Mouse (Mus musculus) stomach, embryonic 16.5 days (tissue): Measurements from ENCODE around the gene Nhlrc3. TPM values are rescaled to one million over a fixed set of nuclear protein-coding genes. Genes with fewer than 3 reads are reported as not detected.

ENCODE experiments used
- ATAC-seq: fragments of 200-750 bp; cut with Nextera tagmentation; 2 replicates; pipeline ENCODE4 v1.8.0; 2017; ENCODE audit warnings: moderate number of reproducible peaks, moderate TSS enrichment; ENCODE audit not compliant: insufficient read depth, low FRiP score
- H3K27ac ChIP-seq: fragments of 300-500 bp; sonication (generic); 2 replicates; pipeline ENCODE4 v1.5.1; 2014; ENCODE audit warnings: low read length
- H3K27me3 ChIP-seq: fragments of 300-500 bp; sonication (generic); 2 replicates; pipeline ENCODE4 v1.6.1; 2014; ENCODE audit warnings: low read length, control low read depth, mixed read lengths; ENCODE audit not compliant: control insufficient read depth, insufficient read depth
- H3K36me3 ChIP-seq: fragments of 300-500 bp; sonication (generic); 2 replicates; pipeline ENCODE4 v1.6.1; 2014; ENCODE audit warnings: low read length; ENCODE audit not compliant: control insufficient read depth, insufficient read depth
- H3K4me1 ChIP-seq: fragments of 300-500 bp; sonication (generic); 2 replicates; pipeline ENCODE4 v1.6.1; 2014; ENCODE audit warnings: low read length, control low read depth, mixed read lengths; ENCODE audit not compliant: control insufficient read depth, insufficient read depth
- H3K4me2 ChIP-seq: fragments of 300-500 bp; sonication (generic); 2 replicates; pipeline ENCODE4 v1.6.1; 2014; ENCODE audit warnings: low read depth, low read length, mixed read lengths
- H3K4me3 ChIP-seq: fragments of 300-500 bp; sonication (generic); replicated peaks from 2 replicates; pipeline ENCODE4 v1.5.1; 2014; ENCODE audit warnings: mild to moderate bottlenecking, low read length
- H3K9ac ChIP-seq: fragments of 300-500 bp; sonication (generic); 2 replicates; pipeline ENCODE4 v1.6.1; 2014; ENCODE audit warnings: low read length
- H3K9me3 ChIP-seq: fragments of 300-500 bp; sonication (generic); replicated peaks from 2 replicates; pipeline ENCODE4 v1.6.1; 2016; ENCODE audit warnings: low read length, control low read depth; ENCODE audit not compliant: control insufficient read depth
- WGBS: fragments of 180-500 bp; shearing (Covaris S2); extraction: QIAGEN DNeasy Blood & Tissue Kit; methylation state at CpG from one replicate; pipeline ENCODE4 v1.1.7; 2014; 5-methylcytosine and 5-hydroxymethylcytosine counted together
- polyA plus RNA-seq: library from polyadenylated mRNA; unstranded; fragments of >200 nt; fragmentation: Nextera tagmentation; extraction: Ambion mirVana; gene quantifications from 2 replicates; pipeline ENCODE4 v1.2.1, GENCODE M21; 2015

Nhlrc3 gene
- polyA plus RNA-seq, 1 experiment from 2014 or later = 11.8 TPM

DNA sequence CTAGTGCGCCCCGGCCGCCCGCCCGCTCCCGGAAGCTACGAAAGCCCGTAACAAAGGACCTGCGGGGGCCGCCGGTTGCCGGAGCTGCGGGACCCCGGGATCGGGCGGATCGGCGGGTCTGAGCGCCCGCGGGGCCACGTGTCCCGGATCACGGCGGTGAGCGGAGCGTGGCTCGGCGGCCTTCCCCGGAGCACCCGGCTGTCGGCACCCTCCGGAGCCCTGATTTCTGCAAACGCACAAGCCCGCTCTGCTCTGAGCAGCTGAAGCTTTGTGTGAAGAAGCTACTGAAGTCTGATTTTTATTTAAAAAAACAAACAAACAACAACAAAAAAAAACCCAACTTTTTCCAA is 608 bp upstream of the Nhlrc3 start:
- Histone ChIP-seq H3K9me3 (no peaks in the 10 kb centered on the region), H3K27me3 (no peaks in the 10 kb centered on the region), H3K4me2 (peak overlapping the region; percentile 78), H3K27ac (peak overlapping the region; percentile 56), H3K9ac (peak overlapping the region; percentile 87), H3K4me3 (peak overlapping the region; percentile 74), H3K4me1 (peaks cover 18% of the 10 kb centered on the region), H3K36me3 (no peaks in the 10 kb centered on the region; the same call in 1 of the 2 replicates)
- peak; percentile 39; the same call in 1 of the 2 replicates for ATAC-seq
- under 1% methylated on average over 35 of the region's 35 CpGs for WGBS

DNA sequence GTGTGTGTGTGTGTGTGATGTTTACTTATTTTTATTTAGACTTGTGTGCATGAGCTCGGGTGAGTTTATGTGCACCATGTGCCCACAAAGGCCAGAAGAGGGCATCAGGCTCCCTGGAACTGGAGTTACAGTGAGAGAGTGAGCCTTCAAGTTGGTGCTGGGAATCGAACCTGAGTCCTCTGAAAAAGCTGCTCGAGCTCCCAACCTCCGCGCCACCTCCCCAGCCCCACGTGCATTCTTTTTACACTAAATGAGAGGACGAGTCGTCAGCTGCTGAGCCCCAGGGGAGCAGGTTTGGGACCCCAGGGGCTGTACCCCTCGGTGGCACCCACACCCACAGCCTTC is 459 bp downstream of the Nhlrc3 start:
- no peaks in the 10 kb centered on the region for H3K9me3 ChIP-seq
- H3K36me3 ChIP-seq = peaks cover 2% of the 10 kb centered on the region; the same call in 1 of the 2 replicates
- peak overlapping the region; percentile 90 for H3K9ac ChIP-seq
- no peak for ATAC-seq
- WGBS = 1% methylated on average over 9 of the region's 9 CpGs
- H3K27ac ChIP-seq = peak overlapping the region; percentile 88
- H3K27me3 ChIP-seq = no peaks in the 10 kb centered on the region
- peak overlapping the region; percentile 70 for H3K4me2 ChIP-seq
- peak overlapping the region; percentile 74 for H3K4me3 ChIP-seq
- H3K4me1 ChIP-seq = peaks cover 18% of the 10 kb centered on the region

DNA sequence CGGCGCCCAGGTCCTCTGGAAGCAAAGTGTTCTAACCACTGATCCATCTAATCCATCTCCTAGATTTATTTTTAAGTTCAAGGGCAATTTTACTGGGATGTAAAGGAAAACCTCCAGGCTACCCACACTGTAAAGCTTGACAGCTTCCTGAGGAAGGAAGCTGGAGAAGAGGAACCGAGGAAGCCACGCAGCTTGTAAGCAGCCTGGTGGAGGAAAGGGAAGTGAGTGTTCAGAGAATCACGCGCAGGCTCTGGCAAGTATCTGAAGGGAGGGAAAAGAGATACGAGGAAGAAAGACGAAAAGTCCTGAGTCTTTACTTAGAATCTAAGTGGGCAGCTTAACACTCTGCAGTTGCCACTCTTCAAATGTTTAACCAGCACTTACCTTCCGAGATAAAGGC is 3.0 kb downstream of the Nhlrc3 start:
- Histone ChIP-seq H3K27me3 (no peaks in the 10 kb centered on the region), H3K27ac (no peak overlapping the region), H3K4me2 (no peak overlapping the region), H3K4me3 (no peak overlapping the region), H3K4me1 (peaks cover 5% of the 10 kb centered on the region), H3K9ac (no peak overlapping the region), H3K9me3 (no peaks in the 10 kb centered on the region), H3K36me3 (peaks cover 2% of the 10 kb centered on the region; the same call in 1 of the 2 replicates)
- WGBS = 75% methylated on average over 9 of the region's 9 CpGs
- ATAC-seq = no peak

DNA sequence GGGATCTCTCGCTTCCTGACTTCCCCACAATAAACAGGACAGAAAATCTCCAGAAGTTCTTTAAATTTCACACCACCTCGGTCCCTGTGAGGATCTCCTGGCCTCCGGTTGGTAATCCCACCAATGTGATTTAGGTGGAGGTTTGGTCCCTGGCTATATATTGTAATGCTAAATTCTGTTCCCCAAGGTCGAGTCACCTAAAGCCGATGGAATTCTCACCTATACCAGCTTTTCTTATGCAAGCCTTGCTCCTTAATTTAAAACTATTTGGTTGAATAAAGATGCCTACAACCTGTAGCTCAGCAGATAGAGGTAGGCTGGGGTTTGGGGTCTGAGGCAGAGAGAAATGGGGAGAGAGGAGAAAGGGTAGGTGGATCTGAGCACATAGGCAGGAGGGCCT is 5.4 kb downstream of the Nhlrc3 start:
- ATAC-seq = no peak
- Histone ChIP-seq H3K36me3 (peaks cover 5% of the 10 kb centered on the region; the same call in 1 of the 2 replicates), H3K27ac (no peak overlapping the region), H3K4me1 (peaks cover 5% of the 10 kb centered on the region), H3K9ac (no peak overlapping the region), H3K27me3 (no peaks in the 10 kb centered on the region), H3K4me2 (no peak overlapping the region), H3K9me3 (no peaks in the 10 kb centered on the region), H3K4me3 (no peak overlapping the region)
- 66% methylated on average over 5 of the region's 5 CpGs for WGBS

DNA sequence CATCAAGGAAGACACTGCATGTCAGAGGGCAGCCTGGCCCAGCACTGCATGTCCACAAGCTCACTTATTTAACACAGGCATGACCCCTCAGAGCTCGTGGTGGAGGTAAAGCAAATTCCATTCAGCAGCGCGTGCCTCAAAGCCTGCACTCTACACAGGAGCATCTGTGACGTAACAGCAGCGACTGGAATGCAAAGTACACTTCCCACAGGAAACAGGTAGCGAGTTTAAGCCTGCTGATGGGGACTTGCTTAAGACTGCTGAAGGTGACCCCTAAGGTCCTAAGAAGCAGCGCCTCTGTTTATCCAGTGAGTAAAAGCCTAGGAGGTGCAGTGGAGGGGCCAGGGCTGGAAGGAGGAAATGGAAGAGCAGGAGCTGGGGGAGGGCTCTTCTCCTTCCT is 8.1 kb downstream of the Nhlrc3 start:
- no peak overlapping the region for H3K9ac ChIP-seq
- H3K4me2 ChIP-seq = no peak overlapping the region
- peaks cover 11% of the 10 kb centered on the region for H3K36me3 ChIP-seq
- 68% methylated on average over 7 of the region's 7 CpGs for WGBS
- H3K27me3 ChIP-seq = no peaks in the 10 kb centered on the region
- ATAC-seq = no peak
- H3K4me1 ChIP-seq = no peaks in the 10 kb centered on the region
- no peak overlapping the region for H3K27ac ChIP-seq
- no peaks in the 10 kb centered on the region for H3K9me3 ChIP-seq
- no peak overlapping the region for H3K4me3 ChIP-seq

DNA sequence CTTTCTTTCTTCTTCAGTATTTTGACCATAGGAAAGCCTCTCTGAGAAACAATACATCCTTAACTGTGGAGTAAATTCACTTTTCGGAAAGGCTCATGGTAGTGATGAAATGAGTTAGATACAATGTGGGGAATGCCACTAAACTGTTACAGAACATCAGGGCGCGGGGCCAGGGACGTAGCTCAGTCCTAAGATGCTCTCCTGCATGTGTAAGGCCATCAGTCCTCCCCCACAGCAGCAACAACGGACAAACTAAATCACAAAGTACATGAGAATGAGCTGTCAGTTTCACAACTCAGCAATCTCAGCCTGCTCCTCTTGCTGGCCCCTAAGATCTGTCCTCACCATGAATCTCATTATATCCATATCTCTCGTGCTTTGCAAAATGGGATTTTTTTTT is 8.6 kb downstream of the Nhlrc3 start:
- Histone ChIP-seq H3K36me3 (peaks cover 11% of the 10 kb centered on the region), H3K27ac (no peak overlapping the region), H3K9ac (no peak overlapping the region), H3K4me1 (no peaks in the 10 kb centered on the region), H3K4me2 (no peak overlapping the region), H3K9me3 (no peaks in the 10 kb centered on the region), H3K27me3 (no peaks in the 10 kb centered on the region), H3K4me3 (no peak overlapping the region)
- no peak for ATAC-seq
- 90% methylated on average over 6 of the region's 6 CpGs for WGBS

DNA sequence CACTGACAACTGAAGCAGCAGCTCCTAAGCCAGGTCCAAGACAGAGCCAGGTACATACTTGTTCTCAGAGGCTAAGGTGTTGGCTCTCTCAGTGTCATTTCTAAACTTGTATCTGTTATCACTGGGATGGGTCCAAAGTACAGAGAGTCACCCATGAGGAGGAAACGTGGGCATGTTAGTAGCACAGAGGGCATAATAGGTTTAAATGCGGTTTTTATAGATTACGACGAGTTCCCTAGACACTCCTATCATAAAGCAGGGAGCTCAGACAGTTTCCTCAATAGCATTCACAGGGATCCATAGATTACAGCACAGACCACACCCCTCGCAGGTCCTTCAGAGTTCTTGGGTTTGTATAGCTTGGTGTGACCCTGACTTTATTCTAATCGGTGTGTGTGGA is 9.1 kb downstream of the Nhlrc3 start:
- H3K4me3 ChIP-seq = no peak overlapping the region
- no peak overlapping the region for H3K9ac ChIP-seq
- no peaks in the 10 kb centered on the region for H3K27me3 ChIP-seq
- H3K4me1 ChIP-seq = no peaks in the 10 kb centered on the region
- 81% methylated on average over 6 of the region's 6 CpGs for WGBS
- H3K27ac ChIP-seq = no peak overlapping the region
- no peaks in the 10 kb centered on the region for H3K9me3 ChIP-seq
- H3K4me2 ChIP-seq = no peak overlapping the region
- ATAC-seq = peak; percentile 34; the same call in 1 of the 2 replicates
- H3K36me3 ChIP-seq = peaks cover 11% of the 10 kb centered on the region

DNA sequence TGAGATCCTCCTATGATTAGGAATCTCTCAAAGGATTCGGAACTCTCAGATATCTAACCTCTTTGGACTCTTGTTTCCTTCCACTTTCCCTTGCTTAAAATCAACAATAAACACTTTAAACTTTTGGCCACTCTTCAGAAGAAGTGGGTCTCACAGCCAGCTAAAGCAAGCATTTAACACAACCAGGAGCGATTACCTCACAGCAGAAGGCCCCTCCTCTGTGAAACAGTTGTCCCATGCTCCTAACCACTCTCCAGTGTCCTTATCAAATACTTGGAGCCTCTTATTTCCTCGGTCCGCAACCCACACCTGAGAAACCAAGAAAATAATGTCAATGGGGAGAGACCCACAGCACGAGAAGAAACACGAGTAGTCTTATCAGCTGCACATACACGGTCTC is 9.8 kb downstream of the Nhlrc3 start:
- Histone ChIP-seq H3K9me3 (no peaks in the 10 kb centered on the region), H3K27ac (no peak overlapping the region)

DNA sequence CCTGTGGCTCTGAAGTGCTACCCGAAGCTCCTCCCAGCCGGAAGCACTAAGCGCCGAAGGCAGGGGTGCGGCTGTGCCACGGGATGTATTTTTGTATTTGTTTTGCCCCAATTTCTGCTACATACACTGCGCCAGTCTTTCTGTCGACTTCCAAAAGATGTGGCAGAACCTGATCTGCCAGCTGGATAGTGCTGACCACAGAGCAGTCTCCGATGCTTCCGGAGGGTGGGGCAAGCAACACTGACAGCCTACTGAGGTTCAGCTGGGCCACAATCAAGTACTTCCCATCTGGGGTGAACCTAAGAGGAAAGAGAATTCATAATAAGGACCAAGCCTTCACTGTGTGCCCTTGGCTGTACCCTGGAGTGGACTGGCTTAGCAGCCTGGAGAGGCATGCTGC is 10.8 kb downstream of the Nhlrc3 start:
- Histone ChIP-seq H3K4me3 (no peak overlapping the region), H3K27ac (peak overlapping the region; percentile 36), H3K9me3 (no peaks in the 10 kb centered on the region), H3K27me3 (no peaks in the 10 kb centered on the region), H3K4me2 (no peak overlapping the region), H3K9ac (no peak overlapping the region), H3K4me1 (no peaks in the 10 kb centered on the region; the same call in 1 of the 2 replicates), H3K36me3 (peaks cover 9% of the 10 kb centered on the region)
- WGBS = 88% methylated on average over 10 of the region's 10 CpGs
- no peak for ATAC-seq

More for the DNA sequence above, 9.8 kb downstream of the Nhlrc3 start:
- Histone ChIP-seq H3K4me1 (no peaks in the 10 kb centered on the region), H3K9ac (no peak overlapping the region), H3K27me3 (no peaks in the 10 kb centered on the region), H3K4me2 (no peak overlapping the region), H3K4me3 (no peak overlapping the region), H3K36me3 (peaks cover 9% of the 10 kb centered on the region)
- WGBS = 93% methylated on average over 7 of the region's 7 CpGs
- ATAC-seq = no peak

DNA sequence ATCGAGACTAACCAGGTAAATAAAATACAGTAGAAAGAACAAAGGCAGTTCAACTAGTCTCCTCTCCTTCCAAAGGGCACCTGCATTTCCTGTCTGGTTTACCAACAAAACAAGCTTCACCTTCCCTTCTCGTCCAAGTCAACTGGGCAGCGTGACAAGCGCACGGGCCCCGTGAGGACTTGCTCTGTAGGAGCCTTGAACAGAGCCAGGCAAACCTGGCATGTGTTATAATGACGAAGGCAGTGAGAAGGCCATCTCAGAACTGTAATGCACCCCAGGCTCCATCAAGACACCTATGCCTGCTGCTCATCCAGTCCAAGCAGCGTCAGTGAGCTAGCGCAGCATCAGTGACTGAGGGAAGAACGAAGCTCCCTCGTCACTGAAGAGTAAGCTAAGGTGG is 12.5 kb downstream of the Nhlrc3 start:
- no peaks in the 10 kb centered on the region; the same call in 1 of the 2 replicates for H3K4me1 ChIP-seq
- H3K9me3 ChIP-seq = no peaks in the 10 kb centered on the region
- ATAC-seq = no peak
- no peak overlapping the region for H3K4me3 ChIP-seq
- 92% methylated on average over 11 of the region's 11 CpGs for WGBS
- H3K36me3 ChIP-seq = peaks cover 9% of the 10 kb centered on the region
- no peaks in the 10 kb centered on the region for H3K27me3 ChIP-seq
- H3K27ac ChIP-seq = no peak overlapping the region
- no peak overlapping the region for H3K9ac ChIP-seq
- H3K4me2 ChIP-seq = no peak overlapping the region
